Mouse (Mus musculus) liver, adult 2 months (tissue): Measurements from ENCODE around the gene Rab38. TPM values are rescaled to one million over a fixed set of nuclear protein-coding genes. Genes with fewer than 3 reads are reported as not detected.

Source experiments
- DNase-seq: peaks from one replicate; pipeline ENCODE4 v3.0.0-alpha.2; 2011; ENCODE audit warnings: low read depth, low spot score; ENCODE audit errors: extremely low read depth
- H3K27ac ChIP-seq: fragments of 200-500 bp; replicated peaks from 2 replicates; pipeline ENCODE4 v1.5.1; 2012; ENCODE audit warnings: low read depth, mild to moderate bottlenecking, control low read depth, inconsistent platforms, low read length; ENCODE audit not compliant: insufficient read depth
- H3K27me3 ChIP-seq: fragments of 200-500 bp; 2 replicates; pipeline ENCODE4 v1.6.1; 2012; ENCODE audit warnings: mild to moderate bottlenecking, moderate library complexity, low read length, inconsistent platforms; ENCODE audit not compliant: control insufficient read depth, insufficient read depth
- H3K36me3 ChIP-seq: fragments of 200-500 bp; 2 replicates; pipeline ENCODE4 v1.6.1; 2012; ENCODE audit warnings: low read length, inconsistent platforms; ENCODE audit not compliant: control insufficient read depth, insufficient read depth
- H3K4me1 ChIP-seq: fragments of 200-500 bp; 2 replicates; pipeline ENCODE4 v1.6.1; 2011; ENCODE audit warnings: low read length; ENCODE audit not compliant: control insufficient read depth, insufficient read depth
- H3K4me3 ChIP-seq: fragments of 200-500 bp; 2 replicates; pipeline ENCODE4 v1.5.1; 2011; ENCODE audit warnings: low read depth, mild to moderate bottlenecking, control low read depth, low read length, moderate library complexity; ENCODE audit not compliant: insufficient read depth
- H3K79me2 ChIP-seq: fragments of 200-500 bp; 2 replicates; pipeline ENCODE4 v1.6.1; 2012; ENCODE audit warnings: inconsistent platforms, mild to moderate bottlenecking, low read length, moderate library complexity; ENCODE audit not compliant: control insufficient read depth, insufficient read depth
- H3K9ac ChIP-seq: fragments of 200-500 bp; 2 replicates; pipeline ENCODE4 v1.6.1; 2012; ENCODE audit warnings: low read depth, mild to moderate bottlenecking, control low read depth, inconsistent platforms, low read length
- CTCF ChIP-seq: fragments of 200-500 bp; IDR thresholded peaks from 2 replicates; pipeline ENCODE4 v1.5.1; 2011; ENCODE audit warnings: low read depth, low read length, control low read depth
- POLR2A ChIP-seq: fragments of 200-500 bp; IDR thresholded peaks from 2 replicates; pipeline ENCODE4 v1.6.1; 2011; ENCODE audit warnings: low read length, control low read depth; ENCODE audit not compliant: insufficient read depth; ENCODE audit errors: extremely low read depth
- WGBS: fragments of 180-500 bp; shearing (Covaris S2); methylation state at CpG from one replicate; pipeline ENCODE4 v1.1.7; 2018; 5-methylcytosine and 5-hydroxymethylcytosine counted together
- polyA plus RNA-seq: library from polyadenylated mRNA; depleted of rRNA; stranded (reverse); fragments of >200 nt; gene quantifications from 2 replicates; pipeline ENCODE4 v1.2.3, GENCODE M21; 2012
- total RNA-seq: library from RNA; depleted of rRNA; stranded (reverse); fragments of >200 nt; gene quantifications from 2 replicates; pipeline ENCODE4 v1.2.3, GENCODE M21; 2014

The Rab38 gene
- total and polyA plus RNA-seq, 2 experiments: 0.39 to 1.0 TPM

GRCm38 (mm10) chr7:88443435-88443834, 13.4 kb downstream of the Rab38 start:
- DNase-seq: no peak
- Histone ChIP-seq H3K27ac (no peak overlapping the region), H3K36me3 (no peaks in the 10 kb centered on the region), H3K9ac (no peak overlapping the region), H3K4me1 (no peaks in the 10 kb centered on the region), H3K4me3 (no peak overlapping the region), H3K27me3 (no peaks in the 10 kb centered on the region), H3K79me2 (no peaks in the 10 kb centered on the region)
- TF ChIP-seq POLR2A: no peak
- TF ChIP-seq CTCF: no peak
- WGBS: 77% methylated on average over 4 of the region's 4 CpGs

- Histone ChIP-seq H3K36me3 (no peaks in the 10 kb centered on the region), H3K79me2 (no peaks in the 10 kb centered on the region), H3K9ac (no peak overlapping the region), H3K4me3 (no peak overlapping the region), H3K4me1 (no peaks in the 10 kb centered on the region), H3K27ac (no peak overlapping the region), H3K27me3 (no peaks in the 10 kb centered on the region)
- 65% methylated on average over 2 of the region's 2 CpGs for WGBS
- no peak for DNase-seq
- TF ChIP-seq CTCF (no peak), POLR2A (no peak)
Observed at GRCm38 (mm10) chr7:88445320-88445903, 15.3 kb downstream of the Rab38 start.

- no peak for DNase-seq
- no peak for TF ChIP-seq POLR2A
- TF ChIP-seq CTCF: no peak
- Histone ChIP-seq H3K4me3 (no peak overlapping the region), H3K4me1 (no peaks in the 10 kb centered on the region), H3K79me2 (no peaks in the 10 kb centered on the region), H3K36me3 (no peaks in the 10 kb centered on the region), H3K27ac (no peak overlapping the region), H3K27me3 (no peaks in the 10 kb centered on the region), H3K9ac (no peak overlapping the region)
- 56% methylated on average over 1 of the region's 1 CpGs for WGBS
Observed at GRCm38 (mm10) chr7:88453234-88453633, 23.2 kb downstream of the Rab38 start.

GRCm38 (mm10) chr7:88457827-88458226, 27.8 kb downstream of the Rab38 start:
- Histone ChIP-seq H3K4me1 (no peaks in the 10 kb centered on the region), H3K9ac (no peak overlapping the region), H3K27ac (no peak overlapping the region), H3K79me2 (no peaks in the 10 kb centered on the region), H3K4me3 (no peak overlapping the region), H3K36me3 (no peaks in the 10 kb centered on the region), H3K27me3 (no peaks in the 10 kb centered on the region)
- TF ChIP-seq POLR2A (no peak), CTCF (no peak)
- DNase-seq: no peak
- 77% methylated on average over 3 of the region's 3 CpGs for WGBS

- WGBS: 25% methylated on average over 3 of the region's 3 CpGs
Observed at GRCm38 (mm10) chr7:88467754-88468153, 37.7 kb downstream of the Rab38 start.

GRCm38 (mm10) chr7:88482110-88482619, 52.1 kb downstream of the Rab38 start:
- Histone ChIP-seq H3K79me2 (no peaks in the 10 kb centered on the region), H3K27me3 (no peaks in the 10 kb centered on the region), H3K9ac (no peak overlapping the region), H3K4me3 (no peak overlapping the region), H3K27ac (no peak overlapping the region), H3K4me1 (peaks cover 3% of the 10 kb centered on the region; the same call in 1 of the 2 replicates), H3K36me3 (no peaks in the 10 kb centered on the region)
- DNase-seq: peak; percentile 35
- TF ChIP-seq CTCF (no peak), POLR2A (no peak)
- WGBS: 59% methylated on average over 7 of the region's 7 CpGs

More at GRCm38 (mm10) chr7:88467754-88468153, 37.7 kb downstream of the Rab38 start:
- peak; percentile 12 for DNase-seq
- Histone ChIP-seq H3K4me3 (no peak overlapping the region), H3K27me3 (no peaks in the 10 kb centered on the region), H3K4me1 (no peaks in the 10 kb centered on the region), H3K9ac (no peak overlapping the region), H3K27ac (no peak overlapping the region), H3K36me3 (no peaks in the 10 kb centered on the region), H3K79me2 (no peaks in the 10 kb centered on the region)
- TF ChIP-seq CTCF (no peak), POLR2A (no peak)
